Mouse (Mus musculus) bone marrow, adult 2 months (tissue): Measurements from ENCODE around the gene Slc7a15.

Experiments
- CTCF ChIP-seq: fragments of 200-500 bp; IDR thresholded peaks from 2 replicates; pipeline ENCODE4 v1.5.1; 2011; ENCODE audit warnings: low read length, control low read depth; ENCODE audit not compliant: control insufficient read depth, insufficient read depth
- POLR2A ChIP-seq: fragments of 200-500 bp; IDR thresholded peaks from 2 replicates; pipeline ENCODE4 v1.6.1; 2011; ENCODE audit warnings: low read depth, mild to moderate bottlenecking, control low read depth, low read length, borderline replicate concordance; ENCODE audit not compliant: control insufficient read depth

DNA sequence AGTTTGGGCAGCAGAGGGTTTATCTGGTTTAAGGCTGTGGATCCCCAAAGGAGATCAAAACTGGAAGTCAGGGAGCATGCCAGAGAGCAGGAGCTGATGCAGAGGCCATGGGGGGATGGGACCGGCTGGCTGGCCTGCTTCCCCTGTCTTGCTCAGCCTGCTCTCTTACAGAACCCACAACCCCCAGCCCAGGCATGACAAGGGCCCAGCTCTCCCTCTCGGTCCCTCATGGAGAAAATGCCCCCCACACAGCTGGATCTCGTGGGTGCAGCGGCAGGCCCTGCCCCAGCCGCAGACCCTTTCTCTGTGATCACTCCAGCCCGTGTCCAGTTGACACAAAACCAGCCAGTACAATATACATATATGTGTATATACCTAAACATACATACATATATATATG, 30.7 kb upstream of the Slc7a15 start:
- TF ChIP-seq CTCF (no peak), POLR2A (no peak)
